Comparison of ENCODE assay signal across 34 mouse cellular contexts in genomic region chr13:92783551-92783950, GRCm38 (mm10). TPM values are rescaled to one million over a fixed set of nuclear protein-coding genes. Genes with fewer than 3 reads are reported as not detected.
"Had no signal": no experiment of that assay in that cellular context is flagged by ENCODE, and none has a peak within 500 bp of the region (broad histone marks: within the 10 kb centered on the region; RNA-seq: fewer than 3 reads in every experiment).

No protein-coding gene starts in this region.

- H3K9me3 ChIP-seq: heart, embryonic 12.5 days; heart, embryonic 13.5 days; heart, embryonic 15.5 days; hindbrain, embryonic 10.5 days; hindbrain, embryonic 12.5 days; hindbrain, embryonic 13.5 days; hindbrain, embryonic 15.5 days; intestine, embryonic 15.5 days; kidney, embryonic 15.5 days had no signal

- H3K4me1 ChIP-seq: hindbrain, embryonic 12.5 days; hindbrain, embryonic 13.5 days; hindbrain, embryonic 15.5 days had no signal

- H3K36me3 ChIP-seq: heart, embryonic 12.5 days; heart, embryonic 13.5 days; heart, embryonic 15.5 days; hindbrain, embryonic 10.5 days; hindbrain, embryonic 12.5 days; hindbrain, embryonic 13.5 days; hindbrain, embryonic 15.5 days; intestine, embryonic 15.5 days; kidney, embryonic 15.5 days had no signal

- H3K4me3 ChIP-seq: heart, embryonic 12.5 days; heart, embryonic 13.5 days; heart, embryonic 15.5 days; hindbrain, embryonic 10.5 days; hindbrain, embryonic 12.5 days; hindbrain, embryonic 13.5 days; hindbrain, embryonic 15.5 days; intestine, embryonic 15.5 days; kidney, embryonic 15.5 days; layer of hippocampus, adult 2 months had no signal

- H3K27me3 ChIP-seq: heart, embryonic 12.5 days; heart, embryonic 15.5 days; hindbrain, embryonic 12.5 days; hindbrain, embryonic 13.5 days; hindbrain, embryonic 15.5 days; intestine, embryonic 15.5 days; kidney, embryonic 15.5 days had no signal

- H3K9ac ChIP-seq: heart, embryonic 12.5 days; heart, embryonic 15.5 days; hindbrain, embryonic 12.5 days; hindbrain, embryonic 13.5 days; hindbrain, embryonic 14.5 days; hindbrain, embryonic 15.5 days; intestine, embryonic 15.5 days; kidney, embryonic 15.5 days had no signal

- H3K4me2 ChIP-seq: heart, embryonic 11.5 days; heart, embryonic 12.5 days; heart, embryonic 15.5 days; hindbrain, embryonic 12.5 days; hindbrain, embryonic 13.5 days; hindbrain, embryonic 14.5 days; hindbrain, embryonic 15.5 days; intestine, embryonic 15.5 days; kidney, embryonic 15.5 days had no signal

- DNase-seq: heart, postnatal 14 days; heart, postnatal 36 days; heart, postnatal 4 days; kidney, adult 11 months; kidney, adult 18-20 months; kidney, adult 2 months; kidney, adult 8-10 months; kidney, adult 9 months; kidney, postnatal 10 days; kidney, postnatal 14 days; kidney, postnatal 25 days; kidney, postnatal 36 days; kidney, postnatal 4 days; layer of hippocampus, adult 9-11 months; layer of hippocampus, postnatal 36 days had no signal

- H3K27ac ChIP-seq: heart, embryonic 13.5 days; heart, embryonic 15.5 days; hindbrain, embryonic 10.5 days; hindbrain, embryonic 12.5 days; hindbrain, embryonic 13.5 days; hindbrain, embryonic 14.5 days; hindbrain, embryonic 15.5 days; hindbrain, postnatal 0 days; intestine, embryonic 15.5 days; kidney, embryonic 15.5 days; kidney, postnatal 0 days; layer of hippocampus, adult 2 months had no signal

- ATAC-seq: hindbrain, embryonic 16.5 days; hindbrain, postnatal 0 days; inflammation-experienced regulatory T-cells, adult 6 months; intestine, embryonic 16.5 days; intestine, postnatal 0 days had no signal

RNA-seq across cellular contexts. Expression of gene Thbs4, which starts 11.1 kb away (rescaled TPM):
- total RNA-seq: hematopoietic stem cell, adult 5-6 weeks had no signal
- polyA plus RNA-seq: inflammation-experienced regulatory T-cells, adult 6 months had no signal
